Mouse (Mus musculus) forebrain, embryonic 16.5 days (tissue): ENCODE results near the gene 1700019D03Rik. TPM values are rescaled to one million over a fixed set of nuclear protein-coding genes. Genes with fewer than 3 reads are reported as not detected.
"Not testable (repeated sequence)": the region's sequence is repeated elsewhere in the genome, so short reads cannot be mapped to it uniquely, and the experiment has no call there.

Experiments
- ATAC-seq: fragments of 200-750 bp; cut with Nextera tagmentation; 2 replicates; pipeline ENCODE4 v1.8.0; 2017; ENCODE audit warnings: mild to moderate bottlenecking, moderate library complexity
- H3K27ac ChIP-seq: fragments of 300-500 bp; sonication (generic); 2 replicates; pipeline ENCODE4 v1.5.1; 2014; ENCODE audit warnings: low read length, control low read depth
- H3K27me3 ChIP-seq: fragments of 300-500 bp; sonication (generic); replicated peaks from 2 replicates; pipeline ENCODE4 v1.6.1; 2014; ENCODE audit warnings: low read length; ENCODE audit not compliant: control insufficient read depth, insufficient read depth
- H3K36me3 ChIP-seq: fragments of 300-500 bp; sonication (generic); 2 replicates; pipeline ENCODE4 v1.6.1; 2014; ENCODE audit not compliant: control insufficient read depth, insufficient read depth
- H3K4me1 ChIP-seq: fragments of 300-500 bp; sonication (generic); replicated peaks from 2 replicates; pipeline ENCODE4 v1.6.1; 2014; ENCODE audit warnings: low read length; ENCODE audit not compliant: control insufficient read depth, insufficient read depth
- H3K4me2 ChIP-seq: fragments of 300-500 bp; sonication (generic); 2 replicates; pipeline ENCODE4 v1.6.1; 2014; ENCODE audit warnings: mild to moderate bottlenecking, low read length, control low read depth
- H3K4me3 ChIP-seq: fragments of 300-500 bp; sonication (generic); replicated peaks from 2 replicates; pipeline ENCODE4 v1.5.1; 2014; ENCODE audit warnings: mild to moderate bottlenecking, low read length, control low read depth
- H3K9ac ChIP-seq: fragments of 300-500 bp; sonication (generic); replicated peaks from 2 replicates; pipeline ENCODE4 v1.6.1; 2014; ENCODE audit warnings: low read depth, low read length, control low read depth
- H3K9me3 ChIP-seq: fragments of 300-500 bp; sonication (generic); 2 replicates; pipeline ENCODE4 v1.6.1; 2016; ENCODE audit warnings: low read length; ENCODE audit not compliant: control insufficient read depth
- WGBS: fragments of 180-500 bp; shearing (Covaris S2); extraction: QIAGEN DNeasy Blood & Tissue Kit; methylation state at CpG from one replicate; pipeline ENCODE4 v1.1.7; 2014; 5-methylcytosine and 5-hydroxymethylcytosine counted together
- polyA plus RNA-seq: library from polyadenylated mRNA; unstranded; fragments of >200 nt; fragmentation: Nextera tagmentation; extraction: Ambion mirVana; gene quantifications from 2 replicates; pipeline ENCODE4 v1.2.1, GENCODE M21; 2015

Gene 1700019D03Rik
- polyA plus RNA-seq, 1 experiment from 2014 or later: 3.6 TPM

DNA sequence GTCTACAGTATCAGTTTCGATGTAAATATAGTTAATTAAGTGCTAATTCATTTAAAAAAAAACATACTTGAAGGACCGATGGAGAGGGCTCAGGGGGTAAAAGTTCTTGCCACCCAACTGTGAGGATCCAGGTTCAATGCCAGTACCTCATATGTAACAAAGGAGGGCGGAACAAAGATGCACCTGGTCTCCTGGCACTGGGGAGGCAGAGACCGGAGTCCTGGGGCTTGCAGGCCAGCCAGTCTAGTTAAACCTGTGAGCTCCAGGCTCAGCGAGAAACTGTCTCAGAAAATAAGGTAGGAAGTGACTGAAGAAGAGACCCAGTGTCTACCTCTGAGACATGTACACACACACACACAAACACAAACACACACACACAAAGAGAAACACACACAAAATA lies 72.1 kb downstream of the 1700019D03Rik start:
- Histone ChIP-seq H3K4me1 (peaks cover 8% of the 10 kb centered on the region), H3K4me2 (no peak overlapping the region), H3K27ac (no peak overlapping the region), H3K9me3 (no peaks in the 10 kb centered on the region), H3K36me3 (no peaks in the 10 kb centered on the region), H3K27me3 (no peaks in the 10 kb centered on the region), H3K9ac (no peak overlapping the region), H3K4me3 (no peak overlapping the region)
- no peak for ATAC-seq
- WGBS: 89% methylated on average over 5 of the region's 5 CpGs

DNA sequence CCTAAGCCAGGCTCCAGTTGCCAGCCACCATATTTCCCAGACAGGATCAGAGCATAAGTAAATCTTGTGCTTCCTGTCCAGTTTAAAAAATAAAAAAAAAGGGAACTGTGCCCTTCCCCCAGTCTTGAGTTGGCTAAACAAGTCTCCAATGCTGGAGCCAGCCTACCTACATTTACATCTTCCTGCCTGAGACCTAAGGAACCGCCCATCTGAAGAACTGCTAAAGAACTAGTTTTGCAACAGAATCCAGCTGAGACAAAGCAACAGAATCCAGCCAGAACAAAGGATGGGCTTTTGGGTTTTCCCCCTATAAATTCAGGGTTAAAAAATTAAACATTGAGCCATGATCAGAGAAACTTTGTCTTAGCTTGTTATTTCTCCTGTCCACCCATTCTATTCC lies 81.0 kb downstream of the 1700019D03Rik start:
- no peaks in the 10 kb centered on the region for H3K4me1 ChIP-seq
- H3K27me3 ChIP-seq: no peaks in the 10 kb centered on the region
- H3K4me3 ChIP-seq: no peak overlapping the region
- H3K4me2 ChIP-seq: no peak overlapping the region
- no peak overlapping the region for H3K27ac ChIP-seq
- H3K36me3 ChIP-seq: no peaks in the 10 kb centered on the region
- no peaks in the 10 kb centered on the region; the same call in 1 of the 2 replicates for H3K9me3 ChIP-seq
- ATAC-seq: no peak
- 93% methylated on average over 1 of the region's 1 CpGs for WGBS
- H3K9ac ChIP-seq: no peak overlapping the region

- WGBS: 84% methylated on average over 5 of the region's 5 CpGs
- Histone ChIP-seq H3K9me3 (no peaks in the 10 kb centered on the region; the same call in 1 of the 2 replicates), H3K4me3 (no peak overlapping the region), H3K36me3 (no peaks in the 10 kb centered on the region), H3K4me2 (no peak overlapping the region), H3K4me1 (no peaks in the 10 kb centered on the region), H3K9ac (no peak overlapping the region), H3K27me3 (no peaks in the 10 kb centered on the region), H3K27ac (no peak overlapping the region)
- no peak for ATAC-seq
Measured at GRCm38 (mm10) chr1:52934494-52934893, 85.5 kb downstream of the 1700019D03Rik start.

DNA sequence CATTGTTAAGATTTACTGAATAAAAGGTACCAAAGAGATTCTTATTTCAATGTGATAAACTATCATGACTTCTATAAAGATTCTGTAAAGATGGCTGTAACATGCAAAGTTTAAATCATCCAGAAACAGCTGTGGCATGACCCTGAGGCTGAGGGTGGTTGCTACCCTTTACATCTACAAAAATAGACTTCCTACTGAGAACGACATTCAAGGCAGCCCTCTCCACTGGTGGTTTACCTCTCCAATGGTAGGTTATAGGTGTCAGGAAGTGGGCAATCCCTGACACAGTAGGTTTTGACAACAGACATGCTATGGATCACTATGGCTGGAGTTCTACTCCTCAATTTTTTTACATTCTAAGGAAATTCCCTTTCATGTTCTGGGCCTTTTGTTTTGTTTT lies 95.5 kb downstream of the 1700019D03Rik start:
- H3K36me3 ChIP-seq, H3K9ac ChIP-seq, H3K4me1 ChIP-seq, H3K27me3 ChIP-seq, H3K27ac ChIP-seq, H3K4me3 ChIP-seq, ATAC-seq, H3K9me3 ChIP-seq, H3K4me2 ChIP-seq: not testable (repeated sequence)
- no CpG with 5 or more reads among the region's 1 CpGs for WGBS

DNA sequence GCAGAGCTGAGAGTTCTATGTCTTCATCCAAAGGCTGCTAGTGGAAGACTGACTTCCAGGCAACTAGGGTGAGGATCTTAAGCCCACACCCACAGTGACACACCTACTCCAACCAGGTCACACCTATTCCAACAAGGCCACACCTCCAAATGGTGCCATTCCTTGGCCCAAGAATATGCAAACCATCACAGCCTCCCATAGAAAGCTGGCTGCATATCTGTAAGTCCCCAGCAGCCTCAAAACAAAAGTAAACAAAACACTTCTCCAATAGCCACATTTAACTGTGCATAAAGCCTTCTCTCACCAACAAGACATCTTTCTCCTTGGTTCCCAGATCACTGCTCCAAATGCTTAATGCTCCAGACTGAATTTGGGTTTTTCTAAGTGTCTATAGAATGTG lies 101.1 kb downstream of the 1700019D03Rik start:
- H3K27ac ChIP-seq, H3K4me1 ChIP-seq, ATAC-seq, H3K9ac ChIP-seq, H3K9me3 ChIP-seq, H3K4me3 ChIP-seq, H3K36me3 ChIP-seq, H3K27me3 ChIP-seq, H3K4me2 ChIP-seq: not testable (repeated sequence)

DNA sequence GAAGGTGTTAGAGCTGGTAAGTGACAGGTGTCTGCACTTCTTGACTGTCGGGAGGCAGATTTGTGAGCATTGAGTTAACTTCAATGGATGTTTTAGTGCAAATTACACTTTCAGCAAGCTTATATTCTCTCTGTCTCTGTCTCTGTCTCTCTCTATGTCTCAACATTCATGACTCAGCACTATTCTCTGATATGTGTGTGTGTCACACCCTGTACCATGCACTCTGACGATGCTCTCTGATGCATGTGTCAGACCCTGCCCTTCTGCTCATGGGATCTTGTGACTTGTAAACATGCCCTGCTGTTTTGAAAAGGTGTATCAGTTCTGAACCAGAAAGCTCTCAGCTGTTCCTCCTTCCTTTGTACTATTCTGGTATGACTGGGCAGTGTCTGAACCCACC lies 103.3 kb downstream of the 1700019D03Rik start:
- WGBS: 86% methylated on average over 2 of the region's 2 CpGs
- H3K9me3 ChIP-seq: no peaks in the 10 kb centered on the region
- no peaks in the 10 kb centered on the region for H3K4me1 ChIP-seq
- no peak overlapping the region for H3K4me3 ChIP-seq
- H3K27me3 ChIP-seq: no peaks in the 10 kb centered on the region
- no peak overlapping the region for H3K9ac ChIP-seq
- no peak for ATAC-seq
- no peaks in the 10 kb centered on the region for H3K36me3 ChIP-seq
- no peak overlapping the region for H3K4me2 ChIP-seq
- no peak overlapping the region for H3K27ac ChIP-seq

GRCm38 (mm10) chr1:52909783-52910182 lies 110.2 kb downstream of the 1700019D03Rik start:
- H3K4me1 ChIP-seq: no peaks in the 10 kb centered on the region
- no peak for ATAC-seq
- 91% methylated on average over 3 of the region's 3 CpGs for WGBS
- H3K27me3 ChIP-seq: no peaks in the 10 kb centered on the region
- no peak overlapping the region for H3K27ac ChIP-seq
- H3K4me2 ChIP-seq: no peak overlapping the region
- no peaks in the 10 kb centered on the region for H3K36me3 ChIP-seq
- H3K9ac ChIP-seq: no peak overlapping the region
- no peaks in the 10 kb centered on the region for H3K9me3 ChIP-seq
- no peak overlapping the region for H3K4me3 ChIP-seq

- H3K36me3 ChIP-seq: no peaks in the 10 kb centered on the region
- no peak overlapping the region for H3K4me3 ChIP-seq
- no peak overlapping the region for H3K9ac ChIP-seq
- H3K27ac ChIP-seq: no peak overlapping the region
- WGBS: 71% methylated on average over 2 of the region's 2 CpGs
- H3K4me2 ChIP-seq: no peak overlapping the region
- H3K9me3 ChIP-seq: no peaks in the 10 kb centered on the region
- no peaks in the 10 kb centered on the region for H3K4me1 ChIP-seq
- H3K27me3 ChIP-seq: no peaks in the 10 kb centered on the region
- no peak for ATAC-seq
Measured at GRCm38 (mm10) chr1:52884208-52884607, 135.8 kb downstream of the 1700019D03Rik start.

Other genes starting within 250 kb of the 1700019D03Rik start
- 25.9 and 32.1 TPM in 2 replicates for gene Inpp1, start 202.5 kb downstream of the 1700019D03Rik start, polyA plus RNA-seq
- gene Hibch, start 175.2 kb downstream of the 1700019D03Rik start, polyA plus RNA-seq: 24.3 and 25.6 TPM in 2 replicates
- 0.68 and 0.89 TPM in 2 replicates for gene Mstn, start 41.5 kb upstream of the 1700019D03Rik start, polyA plus RNA-seq
- gene 1700019A02Rik, start 167.5 kb upstream of the 1700019D03Rik start, polyA plus RNA-seq: not detected in 2 replicates